Mouse (Mus musculus) embryonic facial prominence, embryonic 11.5 days (tissue): ENCODE data around the gene Nkx2-4. TPM values are rescaled to one million over a fixed set of nuclear protein-coding genes. Genes with fewer than 3 reads are reported as not detected.

Source experiments
- ATAC-seq: fragments of 200-750 bp; cut with Nextera tagmentation; replicated peaks from 2 replicates; pipeline ENCODE4 v1.8.0; 2017; ENCODE audit warnings: low read depth; ENCODE audit not compliant: insufficient number of reproducible peaks, low FRiP score, low TSS enrichment
- DNase-seq: peaks from one replicate; pipeline ENCODE4 v3.0.0-alpha.2; 2015; ENCODE audit warnings: low spot score
- H3K27ac ChIP-seq: fragments of 300-500 bp; sonication (generic); replicated peaks from 2 replicates; pipeline ENCODE4 v1.5.1; 2014; ENCODE audit warnings: mild to moderate bottlenecking, low read depth, low read length, control low read depth
- H3K27me3 ChIP-seq: fragments of 300-500 bp; sonication (generic); 2 replicates; pipeline ENCODE4 v1.6.1; 2014; ENCODE audit warnings: mild to moderate bottlenecking, low read length, moderate library complexity, mixed read lengths; ENCODE audit not compliant: control insufficient read depth, insufficient read depth
- H3K36me3 ChIP-seq: fragments of 300-500 bp; sonication (generic); replicated peaks from 2 replicates; pipeline ENCODE4 v1.6.1; 2014; ENCODE audit warnings: low read depth, mild to moderate bottlenecking, low read length, moderate library complexity, mixed read lengths; ENCODE audit not compliant: control insufficient read depth, insufficient read depth
- H3K4me1 ChIP-seq: fragments of 300-500 bp; sonication (generic); 2 replicates; pipeline ENCODE4 v1.6.1; 2014; ENCODE audit warnings: low read length, mixed read lengths; ENCODE audit not compliant: control insufficient read depth, insufficient read depth
- H3K4me2 ChIP-seq: fragments of 300-500 bp; sonication (generic); 2 replicates; pipeline ENCODE4 v1.6.1; 2014; ENCODE audit warnings: low read depth, mild to moderate bottlenecking, control low read depth, low read length, moderate library complexity
- H3K4me3 ChIP-seq: fragments of 300-500 bp; sonication (generic); 2 replicates; pipeline ENCODE4 v1.5.1; 2014; ENCODE audit warnings: low read depth, low read length, control low read depth
- H3K9ac ChIP-seq: fragments of 300-500 bp; sonication (generic); replicated peaks from 2 replicates; pipeline ENCODE4 v1.6.1; 2014; ENCODE audit warnings: mild to moderate bottlenecking, control low read depth, low read length
- H3K9me3 ChIP-seq: fragments of 300-500 bp; sonication (generic); replicated peaks from 2 replicates; pipeline ENCODE4 v1.6.1; 2016; ENCODE audit warnings: mild to moderate bottlenecking, low read length, inconsistent platforms, mixed read lengths; ENCODE audit not compliant: control insufficient read depth
- WGBS: fragments of 180-500 bp; shearing (Covaris S2); extraction: QIAGEN DNeasy Blood & Tissue Kit; methylation state at CpG from one replicate; pipeline ENCODE4 v1.1.7; 2014; 5-methylcytosine and 5-hydroxymethylcytosine counted together
- polyA plus RNA-seq: library from polyadenylated mRNA; unstranded; fragments of >200 nt; fragmentation: Nextera tagmentation; extraction: Ambion mirVana; gene quantifications from 2 replicates; pipeline ENCODE4 v1.2.1, GENCODE M21; 2014

The Nkx2-4 gene
- polyA plus RNA-seq, 1 experiment from 2014 or later = 1.0 TPM

DNA sequence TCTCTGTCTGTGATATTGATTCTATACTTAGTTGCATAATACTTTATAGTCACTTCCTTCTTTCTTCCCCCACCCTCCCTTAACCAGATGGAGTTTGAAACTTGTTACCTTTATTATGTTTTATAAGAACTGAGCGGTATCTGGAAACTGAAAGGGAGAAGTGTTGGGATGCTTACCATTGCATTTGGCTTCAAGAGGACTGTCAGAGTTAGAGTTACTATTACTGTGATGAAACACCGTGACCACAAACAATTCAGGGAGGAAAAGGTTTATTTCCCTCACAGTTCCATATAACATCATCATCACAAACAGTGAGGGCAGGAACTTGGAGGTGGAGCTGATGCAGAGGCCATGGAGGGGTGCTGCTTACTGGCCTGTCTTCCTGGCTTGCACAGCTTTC lies 49.4 kb downstream of the Nkx2-4 start:
- Histone ChIP-seq H3K4me1 (no peaks in the 10 kb centered on the region), H3K9ac (no peak overlapping the region), H3K4me2 (no peak overlapping the region), H3K27ac (no peak overlapping the region), H3K27me3 (no peaks in the 10 kb centered on the region), H3K4me3 (no peak overlapping the region), H3K36me3 (no peaks in the 10 kb centered on the region; the same call in none of the 2 replicates), H3K9me3 (no peaks in the 10 kb centered on the region)
- no peak for ATAC-seq
- 93% methylated on average over 2 of the region's 2 CpGs for WGBS
- no peak for DNase-seq

Other genes starting within 250 kb of the Nkx2-4 start
- 32.5 and 37.4 TPM in 2 replicates for gene Kiz, start 229.6 kb downstream of the Nkx2-4 start, polyA plus RNA-seq
- 123 and 128 TPM in 2 replicates for gene Xrn2, start 72.4 kb downstream of the Nkx2-4 start, polyA plus RNA-seq
- gene Nkx2-2, start 108.8 kb upstream of the Nkx2-4 start, polyA plus RNA-seq = 2.8 and 4.2 TPM in 2 replicates